Mouse (Mus musculus) heart, postnatal 0 days (tissue): Measurements from ENCODE around the gene Nr1h4. TPM values are rescaled to one million over a fixed set of nuclear protein-coding genes. Genes with fewer than 3 reads are reported as not detected.

ENCODE experiments used
- ATAC-seq: fragments of 200-750 bp; cut with Nextera tagmentation; 2 replicates; pipeline ENCODE4 v1.8.0; 2017; ENCODE audit warnings: low read depth, moderate number of reproducible peaks, moderate library complexity; ENCODE audit not compliant: insufficient read depth
- DNase-seq: peaks from one replicate; pipeline ENCODE4 v3.0.0-alpha.2; 2016; ENCODE audit warnings: low spot score
- H3K27ac ChIP-seq: fragments of 300-500 bp; sonication (generic); 2 replicates; pipeline ENCODE4 v1.5.1; 2014; ENCODE audit warnings: low read depth, mild to moderate bottlenecking
- H3K27me3 ChIP-seq: fragments of 300-500 bp; sonication (generic); 2 replicates; pipeline ENCODE4 v1.6.1; 2014; ENCODE audit warnings: low read length, mixed read lengths; ENCODE audit not compliant: control insufficient read depth, insufficient read depth
- H3K36me3 ChIP-seq: fragments of 300-500 bp; sonication (generic); replicated peaks from 2 replicates; pipeline ENCODE4 v1.6.1; 2014; ENCODE audit warnings: low read length, mixed read lengths; ENCODE audit not compliant: control insufficient read depth, insufficient read depth
- H3K4me1 ChIP-seq: fragments of 300-500 bp; sonication (generic); 2 replicates; pipeline ENCODE4 v1.6.1; 2014; ENCODE audit warnings: antibody characterized with exemption; ENCODE audit not compliant: control insufficient read depth, insufficient read depth
- H3K4me2 ChIP-seq: fragments of 300-500 bp; sonication (generic); 2 replicates; pipeline ENCODE4 v1.6.1; 2014; ENCODE audit warnings: low read depth, mild to moderate bottlenecking, low read length, moderate library complexity
- H3K4me3 ChIP-seq: fragments of 300-500 bp; sonication (generic); 2 replicates; pipeline ENCODE4 v1.5.1; 2014; ENCODE audit warnings: low read depth, low read length
- H3K9ac ChIP-seq: fragments of 300-500 bp; sonication (generic); replicated peaks from 2 replicates; pipeline ENCODE4 v1.6.1; 2014; ENCODE audit warnings: low read depth, low read length, mixed read lengths
- H3K9me3 ChIP-seq: fragments of 300-500 bp; sonication (generic); replicated peaks from 2 replicates; pipeline ENCODE4 v1.6.1; 2016; ENCODE audit warnings: low read length; ENCODE audit not compliant: control insufficient read depth
- CTCF ChIP-seq: IDR thresholded peaks from 2 replicates; pipeline ENCODE4 v1.5.1; 2016; ENCODE audit warnings: antibody characterized with exemption, control low read depth, low read depth
- EP300 ChIP-seq: IDR thresholded peaks from 2 replicates; pipeline ENCODE4 v1.6.1; 2016; ENCODE audit warnings: antibody characterized with exemption, low read depth
- WGBS: fragments of 180-500 bp; shearing (Covaris S2); extraction: QIAGEN DNeasy Blood & Tissue Kit; methylation state at CpG from one replicate; pipeline ENCODE4 v1.1.7; 2014; 5-methylcytosine and 5-hydroxymethylcytosine counted together
- polyA plus RNA-seq: library from polyadenylated mRNA; unstranded; fragments of >200 nt; fragmentation: Nextera tagmentation; extraction: Ambion mirVana; gene quantifications from 2 replicates; pipeline ENCODE4 v1.2.1, GENCODE M21; 2015
- total RNA-seq: library from RNA; depleted of rRNA; stranded (reverse); fragments of >200 nt; gene quantifications from 2 replicates; pipeline ENCODE4 v1.2.3, GENCODE M21; 2014; ENCODE audit warnings: low replicate concordance

The Nr1h4 gene
- total and polyA plus RNA-seq, 2 experiments from 2014 or later = 1.3 to 1.4 TPM

GRCm38 (mm10) chr10:89551657-89552056, 18.3 kb upstream of the Nr1h4 start:
- H3K9ac ChIP-seq = no peak overlapping the region
- no peak for ATAC-seq
- no peak overlapping the region for H3K27ac ChIP-seq
- 88% methylated on average over 4 of the region's 4 CpGs for WGBS
- H3K4me2 ChIP-seq = no peak overlapping the region
- TF ChIP-seq CTCF (no peak), EP300 (no peak)
- no peaks in the 10 kb centered on the region for H3K36me3 ChIP-seq
- no peak overlapping the region for H3K4me3 ChIP-seq
- no peaks in the 10 kb centered on the region for H3K27me3 ChIP-seq
- H3K4me1 ChIP-seq = no peaks in the 10 kb centered on the region
- H3K9me3 ChIP-seq = no peaks in the 10 kb centered on the region
- DNase-seq = no peak

GRCm38 (mm10) chr10:89548028-89548427, 14.6 kb upstream of the Nr1h4 start:
- Histone ChIP-seq H3K4me3 (no peak overlapping the region), H3K27me3 (no peaks in the 10 kb centered on the region), H3K4me1 (peaks cover 5% of the 10 kb centered on the region; the same call in 1 of the 2 replicates), H3K4me2 (no peak overlapping the region), H3K27ac (no peak overlapping the region), H3K9ac (no peak overlapping the region), H3K9me3 (no peaks in the 10 kb centered on the region), H3K36me3 (no peaks in the 10 kb centered on the region)
- DNase-seq (no peak), ATAC-seq (no peak)
- TF ChIP-seq EP300 = no peak
- TF ChIP-seq CTCF = no peak
- WGBS = 34% methylated on average over 6 of the region's 6 CpGs

- ATAC-seq (no peak), DNase-seq (no peak)
- 54% methylated on average over 2 of the region's 2 CpGs for WGBS
- Histone ChIP-seq H3K27me3 (no peaks in the 10 kb centered on the region), H3K27ac (no peak overlapping the region), H3K4me3 (no peak overlapping the region), H3K9ac (no peak overlapping the region), H3K4me1 (peaks cover 5% of the 10 kb centered on the region; the same call in 1 of the 2 replicates), H3K4me2 (no peak overlapping the region), H3K9me3 (no peaks in the 10 kb centered on the region), H3K36me3 (no peaks in the 10 kb centered on the region)
- TF ChIP-seq CTCF (no peak), EP300 (no peak)
Observed at GRCm38 (mm10) chr10:89546989-89547388, 13.6 kb upstream of the Nr1h4 start.

GRCm38 (mm10) chr10:89543867-89544266, 10.5 kb upstream of the Nr1h4 start:
- WGBS = 17% methylated on average over 6 of the region's 6 CpGs
- H3K9ac ChIP-seq = no peak overlapping the region
- ATAC-seq (peak; percentile 69), DNase-seq (peak; percentile 27)
- H3K9me3 ChIP-seq = no peaks in the 10 kb centered on the region
- no peak overlapping the region for H3K27ac ChIP-seq
- no peak for TF ChIP-seq EP300
- no peak for TF ChIP-seq CTCF
- no peaks in the 10 kb centered on the region for H3K36me3 ChIP-seq
- no peaks in the 10 kb centered on the region for H3K27me3 ChIP-seq
- no peak overlapping the region for H3K4me3 ChIP-seq
- no peak overlapping the region for H3K4me2 ChIP-seq
- H3K4me1 ChIP-seq = peaks cover 5% of the 10 kb centered on the region; the same call in 1 of the 2 replicates

- 0 out of 2 replicates have a peak, but pooled peaks have one; percentile 36 for ATAC-seq
- H3K36me3 ChIP-seq = no peaks in the 10 kb centered on the region
- H3K4me3 ChIP-seq = no peak overlapping the region
- WGBS = 64% methylated on average over 3 of the region's 3 CpGs
- H3K4me2 ChIP-seq = no peak overlapping the region
- no peak for DNase-seq
- TF ChIP-seq CTCF = no peak
- TF ChIP-seq EP300 = no peak
- no peak overlapping the region for H3K27ac ChIP-seq
- H3K4me1 ChIP-seq = peaks cover 5% of the 10 kb centered on the region; the same call in 1 of the 2 replicates
- no peak overlapping the region for H3K9ac ChIP-seq
- no peaks in the 10 kb centered on the region for H3K9me3 ChIP-seq
- no peaks in the 10 kb centered on the region for H3K27me3 ChIP-seq
Observed at GRCm38 (mm10) chr10:89542321-89542720, 8.9 kb upstream of the Nr1h4 start.

DNA sequence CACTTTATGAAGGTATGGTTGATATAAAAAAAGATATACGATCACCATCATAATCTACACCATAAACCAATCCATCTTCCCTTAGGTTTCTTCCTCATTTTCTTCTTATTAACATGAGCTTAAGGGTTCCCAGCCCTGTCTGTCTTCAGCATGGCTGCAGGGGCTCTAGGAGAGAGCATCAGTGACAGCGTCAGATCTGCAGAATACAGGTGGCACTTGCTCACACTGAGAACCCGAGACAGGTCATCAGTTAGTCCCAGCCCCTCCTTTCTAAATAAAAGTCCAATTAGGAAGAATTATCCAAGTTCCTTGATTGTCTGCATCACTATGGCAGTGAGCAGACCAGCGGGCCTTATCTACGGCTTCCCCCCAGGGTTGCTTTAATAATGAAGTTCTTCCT, 934 bp downstream of the Nr1h4 start:
- no peak for TF ChIP-seq CTCF
- TF ChIP-seq EP300 = no peak
- Histone ChIP-seq H3K4me3 (peak overlapping the region; percentile 10; the same call in 1 of the 2 replicates), H3K27me3 (no peaks in the 10 kb centered on the region), H3K36me3 (no peaks in the 10 kb centered on the region), H3K4me1 (peaks cover 22% of the 10 kb centered on the region), H3K4me2 (peak overlapping the region; percentile 30), H3K9me3 (no peaks in the 10 kb centered on the region), H3K9ac (no peak overlapping the region), H3K27ac (no peak overlapping the region)
- DNase-seq (no peak), ATAC-seq (no peak)
- WGBS = 65% methylated on average over 5 of the region's 5 CpGs
